Mouse (Mus musculus): ENCODE measurements around the gene Olfr1314.

Gene Olfr1314

GRCm38 (mm10) chr2:112096681-112097080 lies at the start of gene Olfr1314:
Gene Olfr1314 (minus strand): TSS chr2:112096781.
- no peak for DNase-seq (ENCODE audit: low spot score)

- no peak for DNase-seq (ENCODE audit: low spot score)
Measured at GRCm38 (mm10) chr2:112140029-112140428, 43.4 kb upstream of the Olfr1314 start, which contains the start of gene Olfr1317. Gene Olfr1317 (plus strand): TSS chr2:112140329.

DNA sequence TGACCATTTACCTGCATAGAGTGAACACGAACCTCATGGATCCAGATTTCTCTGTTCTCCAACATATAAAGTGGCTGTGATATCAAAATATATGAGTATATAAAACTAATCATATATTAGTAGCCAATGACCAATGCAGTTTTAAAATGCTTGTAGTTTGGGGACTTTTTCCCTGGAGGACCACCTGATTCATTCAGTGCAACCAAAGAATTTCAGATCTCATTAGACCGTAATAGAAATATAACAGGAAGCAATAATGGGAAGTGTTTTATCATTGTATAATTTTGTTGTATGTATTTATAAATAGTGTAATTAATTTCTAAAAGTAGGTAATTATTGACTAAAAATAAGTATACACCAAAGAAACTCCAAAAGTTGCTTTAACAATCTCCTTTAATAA lies 38.3 kb upstream of the Olfr1314 start, which contains the start of gene Olfr1316:
Olfr1316 (minus strand) TSS at position 101 of the 400 bp plus-strand sequence.
- DNase-seq (ENCODE audit: low spot score): no peak

- no peak for DNase-seq (ENCODE audit: low spot score)
Measured at GRCm38 (mm10) chr2:112115340-112115739, 18.8 kb upstream of the Olfr1314 start, which contains the start of gene Olfr1315-ps1. Gene Olfr1315-ps1 (minus strand): TSS chr2:112115440.

GRCm38 (mm10) chr2:112077743-112078142 lies 18.8 kb downstream of the Olfr1314 start, which contains the start of gene Olfr1313:
Gene Olfr1313 (minus strand): TSS chr2:112077843.
- no peak for DNase-seq (ENCODE audit: low spot score)

DNA sequence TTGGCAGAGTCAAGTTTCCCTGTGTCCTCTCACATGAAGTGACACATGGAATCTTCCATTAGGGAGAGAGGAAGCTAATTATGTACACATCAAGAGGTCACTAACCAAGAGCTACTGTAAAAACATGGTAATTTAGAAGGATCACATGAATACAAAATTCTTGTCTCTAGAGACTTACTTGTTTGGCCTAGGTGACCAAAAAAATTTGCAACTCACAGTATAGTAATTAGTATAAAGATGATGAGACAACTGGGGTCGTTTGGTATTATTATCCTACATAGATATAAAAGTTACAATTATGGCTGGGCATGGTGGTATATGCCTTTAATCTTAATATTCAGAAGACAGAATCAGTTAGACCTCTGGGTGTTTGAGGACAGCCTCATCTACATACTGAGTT lies 46.4 kb downstream of the Olfr1314 start, which contains the start of gene Olfr1312:
Olfr1312 (minus strand) TSS at position 101 of the 400 bp plus-strand sequence.
- no peak for DNase-seq (ENCODE audit: low spot score)

Data from embryo, embryonic 10 days (tissue).